Mouse (Mus musculus) heart, embryonic 16.5 days (tissue): ENCODE results near the gene Klf5. TPM values are rescaled to one million over a fixed set of nuclear protein-coding genes. Genes with fewer than 3 reads are reported as not detected.
A peak's percentile ranks its signal among the peaks of the same experiment; 100 is the strongest.

Experiments used
- ATAC-seq: fragments of 200-750 bp; cut with Nextera tagmentation; replicated peaks from 2 replicates; pipeline ENCODE4 v1.8.0; 2017; ENCODE audit warnings: moderate number of reproducible peaks; ENCODE audit not compliant: insufficient read depth, low FRiP score; ENCODE audit errors: extremely low read depth
- H3K27ac ChIP-seq: fragments of 300-500 bp; sonication (generic); 2 replicates; pipeline ENCODE4 v1.5.1; 2014; ENCODE audit warnings: mild to moderate bottlenecking, low read length, control low read depth, moderate library complexity
- H3K27me3 ChIP-seq: fragments of 300-500 bp; sonication (generic); 2 replicates; pipeline ENCODE4 v1.6.1; 2014; ENCODE audit warnings: low read length, mixed read lengths; ENCODE audit not compliant: control insufficient read depth, insufficient read depth
- H3K36me3 ChIP-seq: fragments of 300-500 bp; sonication (generic); 2 replicates; pipeline ENCODE4 v1.6.1; 2014; ENCODE audit not compliant: control insufficient read depth, insufficient read depth
- H3K4me1 ChIP-seq: fragments of 300-500 bp; sonication (generic); 2 replicates; pipeline ENCODE4 v1.6.1; 2014; ENCODE audit warnings: low read length, mixed read lengths; ENCODE audit not compliant: control insufficient read depth, insufficient read depth
- H3K4me2 ChIP-seq: fragments of 300-500 bp; sonication (generic); 2 replicates; pipeline ENCODE4 v1.6.1; 2014; ENCODE audit warnings: low read depth, mild to moderate bottlenecking, control low read depth, low read length
- H3K4me3 ChIP-seq: fragments of 300-500 bp; sonication (generic); 2 replicates; pipeline ENCODE4 v1.5.1; 2014; ENCODE audit warnings: mild to moderate bottlenecking, control low read depth, low read length
- H3K9ac ChIP-seq: fragments of 300-500 bp; sonication (generic); 2 replicates; pipeline ENCODE4 v1.6.1; 2014; ENCODE audit warnings: low read length, control low read depth
- H3K9me3 ChIP-seq: fragments of 300-500 bp; sonication (generic); replicated peaks from 2 replicates; pipeline ENCODE4 v1.6.1; 2016; ENCODE audit warnings: low read length; ENCODE audit not compliant: control insufficient read depth
- WGBS: fragments of 180-500 bp; shearing (Covaris S2); extraction: QIAGEN DNeasy Blood & Tissue Kit; methylation state at CpG from one replicate; pipeline ENCODE4 v1.1.7; 2014; 5-methylcytosine and 5-hydroxymethylcytosine counted together
- polyA plus RNA-seq: library from polyadenylated mRNA; unstranded; fragments of >200 nt; fragmentation: Nextera tagmentation; extraction: Ambion mirVana; gene quantifications from 2 replicates; pipeline ENCODE4 v1.2.1, GENCODE M21; 2015

Klf5 gene
- polyA plus RNA-seq, 1 experiment from 2014 or later, result 2.7 TPM

DNA sequence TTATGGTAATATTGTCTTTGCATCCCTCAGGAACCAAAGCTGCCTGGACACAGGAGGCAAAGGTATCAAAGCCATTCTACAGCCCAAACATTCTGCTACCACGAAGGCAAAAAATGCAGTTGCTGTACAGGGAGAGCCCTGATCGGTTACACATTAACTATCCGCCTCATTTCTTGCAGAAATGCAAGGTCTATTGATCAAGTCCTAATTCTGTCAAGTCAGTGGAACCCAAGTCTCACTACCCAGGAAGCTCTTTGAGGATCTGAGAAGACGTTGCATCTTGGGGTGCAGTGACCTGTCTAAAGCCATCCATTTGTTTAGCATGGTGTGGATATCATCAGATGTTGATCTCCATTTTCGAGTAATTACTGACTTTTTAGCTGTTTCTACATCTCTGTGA is 18.1 kb upstream of the Klf5 start:
- no peak overlapping the region for H3K9ac ChIP-seq
- 73% methylated on average over 5 of the region's 5 CpGs for WGBS
- H3K27ac ChIP-seq, result no peak overlapping the region
- no peak for ATAC-seq
- H3K4me3 ChIP-seq, result no peak overlapping the region
- no peaks in the 10 kb centered on the region for H3K4me1 ChIP-seq
- no peaks in the 10 kb centered on the region for H3K36me3 ChIP-seq
- no peaks in the 10 kb centered on the region for H3K9me3 ChIP-seq
- no peak overlapping the region for H3K4me2 ChIP-seq
- 0 out of 2 replicates have a peak, but pooled peaks cover 2% of the 10 kb centered on the region for H3K27me3 ChIP-seq

DNA sequence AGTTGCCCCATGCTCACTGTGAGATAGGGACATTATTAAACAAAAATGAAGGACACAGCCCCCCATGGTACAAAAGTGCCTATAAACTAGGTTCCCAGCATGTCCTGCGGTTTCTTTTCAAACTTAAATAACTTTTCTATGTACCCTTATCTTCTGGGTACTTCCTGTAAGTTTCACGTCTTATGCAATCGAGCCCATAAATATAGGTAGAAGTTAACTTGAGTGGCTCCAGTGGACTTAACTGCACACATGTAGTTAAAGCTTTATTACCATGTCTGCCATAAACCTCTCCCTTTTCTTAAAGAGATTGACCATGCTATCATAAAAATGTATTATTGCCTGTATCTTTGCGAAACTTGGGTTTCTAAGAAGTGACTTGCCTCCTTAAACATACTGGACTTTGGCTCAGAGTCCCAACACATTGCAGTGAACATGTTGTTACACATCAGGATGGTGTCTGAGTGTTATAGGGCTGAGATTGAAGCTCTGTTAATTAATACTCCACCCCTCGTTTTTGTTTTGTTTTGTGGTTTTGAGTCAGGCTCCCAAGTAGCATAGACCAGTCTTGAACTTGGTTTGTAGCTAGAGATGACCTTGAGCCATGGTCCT is 17.6 kb upstream of the Klf5 start:
- Histone ChIP-seq H3K36me3 (no peaks in the 10 kb centered on the region), H3K27ac (no peak overlapping the region), H3K9ac (no peak overlapping the region), H3K4me2 (no peak overlapping the region), H3K4me1 (no peaks in the 10 kb centered on the region), H3K27me3 (0 out of 2 replicates have a peak, but pooled peaks cover 2% of the 10 kb centered on the region), H3K4me3 (no peak overlapping the region), H3K9me3 (no peaks in the 10 kb centered on the region)
- WGBS, result 71% methylated on average over 5 of the region's 5 CpGs
- ATAC-seq, result no peak

DNA sequence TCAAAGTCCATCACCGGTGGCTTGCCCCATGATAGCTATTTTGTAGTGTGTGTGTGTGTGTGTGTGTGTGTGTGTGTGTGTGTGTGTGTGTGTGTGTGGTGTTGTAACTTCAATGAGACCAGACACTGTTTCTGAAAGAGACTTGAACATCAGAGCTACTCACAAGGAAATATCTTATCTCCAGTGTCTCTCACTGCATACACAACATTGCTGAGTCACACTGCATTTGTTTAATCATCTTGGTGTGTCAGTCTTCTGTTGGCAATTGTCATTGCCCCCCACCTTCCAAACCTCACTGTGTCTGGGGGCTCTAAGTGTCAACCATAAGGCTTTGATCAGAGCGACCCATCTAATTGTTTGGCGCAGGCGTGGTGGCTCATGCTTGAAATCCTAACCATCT is 13.0 kb upstream of the Klf5 start:
- Histone ChIP-seq H3K27me3 (no peaks in the 10 kb centered on the region), H3K9ac (no peak overlapping the region), H3K4me2 (no peak overlapping the region), H3K9me3 (no peaks in the 10 kb centered on the region), H3K36me3 (no peaks in the 10 kb centered on the region), H3K27ac (no peak overlapping the region), H3K4me1 (no peaks in the 10 kb centered on the region), H3K4me3 (no peak overlapping the region)
- ATAC-seq, result no peak
- 92% methylated on average over 4 of the region's 4 CpGs for WGBS

DNA sequence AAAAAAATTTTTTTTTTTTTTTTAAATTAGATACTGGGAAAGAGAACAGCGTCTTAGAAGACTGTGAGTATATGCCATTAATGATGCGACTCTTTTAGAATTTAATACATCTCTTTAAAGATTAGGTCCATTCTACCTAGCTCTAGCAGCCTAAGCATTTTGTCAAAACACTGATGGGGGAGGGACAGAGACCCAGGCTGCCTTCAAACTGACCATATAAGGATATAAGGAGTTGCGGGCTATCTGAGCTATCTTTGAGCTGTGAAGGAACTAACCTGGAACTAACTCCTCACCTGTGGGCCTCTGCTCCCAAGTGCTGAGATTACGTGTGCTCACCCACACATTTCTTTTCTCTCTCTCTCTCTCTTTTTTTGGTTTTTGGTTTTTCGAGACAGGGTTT is 6.3 kb upstream of the Klf5 start:
- Histone ChIP-seq H3K4me2 (no peak overlapping the region), H3K9me3 (no peaks in the 10 kb centered on the region), H3K36me3 (no peaks in the 10 kb centered on the region), H3K27me3 (peaks cover 2% of the 10 kb centered on the region; the same call in 1 of the 2 replicates), H3K4me3 (no peak overlapping the region), H3K27ac (no peak overlapping the region), H3K9ac (no peak overlapping the region), H3K4me1 (no peaks in the 10 kb centered on the region)
- WGBS, result 90% methylated on average over 5 of the region's 5 CpGs
- ATAC-seq, result no peak

- no peak overlapping the region for H3K4me3 ChIP-seq
- H3K36me3 ChIP-seq, result no peaks in the 10 kb centered on the region
- peaks cover 4% of the 10 kb centered on the region; the same call in 1 of the 2 replicates for H3K4me1 ChIP-seq
- H3K27ac ChIP-seq, result no peak overlapping the region
- H3K9ac ChIP-seq, result no peak overlapping the region
- H3K27me3 ChIP-seq, result peaks cover 6% of the 10 kb centered on the region
- H3K4me2 ChIP-seq, result no peak overlapping the region
- ATAC-seq, result no peak
- 87% methylated on average over 8 of the region's 8 CpGs for WGBS
- H3K9me3 ChIP-seq, result no peaks in the 10 kb centered on the region
These were observed 4.1 kb upstream of the Klf5 start for GRCm38 (mm10) chr14:99294424-99294823.

DNA sequence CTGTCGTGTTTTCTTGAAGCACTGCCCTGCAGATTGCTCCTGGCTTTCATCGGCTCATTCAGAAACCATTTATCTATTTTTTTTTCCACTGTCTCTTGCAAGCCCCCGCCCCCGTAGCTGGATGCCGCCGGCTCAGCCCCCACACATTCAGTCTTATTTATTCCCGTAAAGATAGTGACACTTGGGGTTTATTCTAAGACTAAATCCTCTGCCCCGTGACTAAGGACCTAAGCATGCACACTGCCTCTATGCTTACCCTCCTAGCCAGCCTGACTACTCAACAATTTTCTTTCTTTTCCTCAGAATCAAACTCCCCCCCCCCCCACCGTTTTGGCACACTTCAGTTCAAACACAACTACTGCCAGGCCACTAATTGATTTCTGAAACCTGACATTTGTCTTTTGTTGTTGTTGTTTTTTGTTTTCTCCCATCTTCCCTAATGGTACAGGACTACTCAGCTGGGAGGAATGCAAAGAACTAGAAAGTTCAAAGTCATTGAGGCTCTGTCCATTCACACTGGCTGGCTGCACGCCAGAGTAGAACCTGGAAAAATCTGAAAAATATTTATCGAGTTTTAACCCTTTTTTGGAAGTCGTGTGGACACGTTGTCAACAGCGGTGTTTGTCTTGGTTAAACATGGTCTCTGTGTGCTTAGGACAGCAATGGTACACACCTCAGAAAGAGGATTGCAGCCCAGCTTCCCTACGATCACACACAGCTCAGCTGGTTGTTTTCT is 2.7 kb upstream of the Klf5 start:
- peaks cover 9% of the 10 kb centered on the region for H3K27me3 ChIP-seq
- H3K4me1 ChIP-seq, result peaks cover 4% of the 10 kb centered on the region; the same call in 1 of the 2 replicates
- H3K9ac ChIP-seq, result no peak overlapping the region
- ATAC-seq, result no peak
- no peak overlapping the region for H3K4me2 ChIP-seq
- no peak overlapping the region for H3K4me3 ChIP-seq
- no peaks in the 10 kb centered on the region for H3K36me3 ChIP-seq
- no peak overlapping the region for H3K27ac ChIP-seq
- whole genome bisulfite sequencing, result 36% methylated on average over 15 of the region's 15 CpGs
- no peaks in the 10 kb centered on the region for H3K9me3 ChIP-seq

- H3K4me1 ChIP-seq, result peaks cover 4% of the 10 kb centered on the region; the same call in 1 of the 2 replicates
- peak overlapping the region; percentile 81 for H3K4me3 ChIP-seq
- peaks cover 3% of the 10 kb centered on the region; the same call in 1 of the 2 replicates for H3K36me3 ChIP-seq
- no peaks in the 10 kb centered on the region for H3K9me3 ChIP-seq
- H3K4me2 ChIP-seq, result peak overlapping the region; percentile 99
- peak overlapping the region; percentile 18; the same call in 1 of the 2 replicates for H3K27ac ChIP-seq
- peaks cover 9% of the 10 kb centered on the region for H3K27me3 ChIP-seq
- ATAC-seq, result peak; percentile 63
- under 1% methylated on average over 60 of the region's 60 CpGs for WGBS
- peak overlapping the region; percentile 79 for H3K9ac ChIP-seq
These were observed 561 bp downstream of the Klf5 start for GRCm38 (mm10) chr14:99299022-99299481.

DNA sequence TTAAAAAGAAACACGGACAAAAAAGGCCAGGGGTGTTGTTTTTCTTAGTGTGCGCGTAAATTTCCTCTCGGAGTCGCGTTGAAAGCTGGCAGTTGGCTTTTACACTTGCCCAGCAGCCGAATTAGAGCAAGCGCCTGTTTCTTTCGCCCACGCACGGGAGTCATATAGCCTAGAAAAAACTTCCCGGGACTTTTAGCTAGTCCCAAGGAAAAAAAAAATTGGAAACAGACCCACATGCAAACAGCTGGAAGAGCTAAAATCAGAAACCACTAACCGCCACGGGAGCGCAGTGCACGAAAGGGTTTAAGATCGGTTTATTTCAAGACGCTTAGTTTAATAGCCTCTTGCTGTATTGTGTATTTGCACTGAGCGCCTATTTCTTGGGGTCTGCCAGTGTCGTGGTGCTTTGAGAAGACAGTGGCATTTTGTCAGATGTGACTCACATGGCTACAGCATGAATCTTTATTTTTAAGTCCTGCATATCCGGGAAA is 1.3 kb downstream of the Klf5 start:
- H3K27ac ChIP-seq, result no peak overlapping the region
- WGBS, result 9% methylated on average over 21 of the region's 21 CpGs
- ATAC-seq, result no peak
- H3K36me3 ChIP-seq, result peaks cover 3% of the 10 kb centered on the region; the same call in 1 of the 2 replicates
- no peaks in the 10 kb centered on the region for H3K9me3 ChIP-seq
- peak overlapping the region; percentile 81 for H3K4me3 ChIP-seq
- peaks cover 7% of the 10 kb centered on the region for H3K27me3 ChIP-seq
- H3K4me1 ChIP-seq, result peaks cover 4% of the 10 kb centered on the region; the same call in 1 of the 2 replicates
- peak overlapping the region; percentile 99 for H3K4me2 ChIP-seq
- peak overlapping the region; percentile 79 for H3K9ac ChIP-seq

- Histone ChIP-seq H3K9me3 (no peaks in the 10 kb centered on the region), H3K27me3 (peaks cover 7% of the 10 kb centered on the region), H3K27ac (no peak overlapping the region), H3K4me1 (peaks cover 8% of the 10 kb centered on the region; the same call in 1 of the 2 replicates), H3K9ac (no peak overlapping the region), H3K4me2 (no peak overlapping the region), H3K4me3 (no peak overlapping the region), H3K36me3 (peaks cover 3% of the 10 kb centered on the region; the same call in 1 of the 2 replicates)
- no peak for ATAC-seq
- 57% methylated on average over 11 of the region's 11 CpGs for WGBS
These were observed 3.0 kb downstream of the Klf5 start for GRCm38 (mm10) chr14:99301472-99301871.
